8 mouse cellular contexts compared by ENCODE assay signal in the genomic region with DNA sequence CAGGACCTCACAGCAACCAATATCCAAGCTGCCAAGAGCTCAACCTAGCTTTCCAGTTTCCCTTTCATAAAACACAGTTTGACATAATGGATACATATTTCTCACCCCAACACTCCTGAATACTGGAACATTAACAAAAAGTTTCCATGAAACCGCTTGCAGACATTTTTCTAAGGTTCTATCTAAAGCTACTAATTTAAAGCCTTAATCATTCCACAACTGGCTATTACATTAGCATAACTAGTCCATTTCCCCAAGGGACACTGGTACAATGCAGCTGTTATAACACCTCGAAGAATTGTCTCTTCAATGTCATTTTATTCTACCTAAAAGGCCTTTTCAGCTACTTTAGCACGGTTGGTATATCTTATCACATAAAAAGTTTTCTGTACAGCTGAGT. TPM values are rescaled to one million over a fixed set of nuclear protein-coding genes. Genes with fewer than 3 reads are reported as not detected.
DNase-seq lines count a peak whose midpoint lies in the region; ATAC-seq and TF ChIP-seq lines count a peak whose summit lies in the region.

No protein-coding gene starts in this region.

- no peaks in the 10 kb centered on the region for H3K27me3 ChIP-seq in cerebellum, adult 2 months (ENCODE audit: control insufficient read depth, insufficient read depth, low read length)
- no peaks in the 10 kb centered on the region for H3K27me3 ChIP-seq in neural tube, embryonic 11.5 days (ENCODE audit: control insufficient read depth, insufficient read depth, low read length)
- H3K27me3 ChIP-seq in liver, embryonic 14.5 days (ENCODE audit: control insufficient read depth, insufficient read depth, low read length) = peaks cover 57% of the 10 kb centered on the region

- no peaks in the 10 kb centered on the region for H3K9me3 ChIP-seq in neural tube, embryonic 11.5 days (ENCODE audit: control insufficient read depth, low read length)
- no peaks in the 10 kb centered on the region for H3K9me3 ChIP-seq in liver, embryonic 14.5 days (ENCODE audit: control insufficient read depth, low read length)

- peak overlapping the region; percentile 9 for H3K4me3 ChIP-seq in cerebellum, adult 2 months (replicated peaks; ENCODE audit: insufficient read depth, low read depth, low read length)
- H3K4me3 ChIP-seq in neural tube, embryonic 11.5 days (ENCODE audit: low read depth, low read length) = peak overlapping the region; percentile 73
- peak overlapping the region; percentile 34 to 44; a peak in 1 of 4 replicates for H3K4me3 ChIP-seq in liver, embryonic 14.5 days (ENCODE audit: insufficient read depth in 1 of 2, low read depth in 2 of 2, low read length in 2 of 2)

- H3K4me1 ChIP-seq in cerebellum, adult 2 months (ENCODE audit: control insufficient read depth, insufficient read depth, low read length) = peaks cover 7% of the 10 kb centered on the region
- H3K4me1 ChIP-seq in neural tube, embryonic 11.5 days (ENCODE audit: control insufficient read depth, insufficient read depth, low read length) = peaks cover 19% of the 10 kb centered on the region
- no peaks in the 10 kb centered on the region; a peak in 1 of 4 replicates for H3K4me1 ChIP-seq in liver, embryonic 14.5 days (replicated peaks; ENCODE audit: control insufficient read depth in 2 of 2, insufficient read depth in 2 of 2, low read length in 1 of 2)

- 28% methylated on average over 3 of the region's 3 CpGs for WGBS in cerebellum, adult 2 months
- 10% methylated on average over 3 of the region's 3 CpGs for WGBS in neural tube, embryonic 11.5 days
- 39% methylated on average over 3 of the region's 3 CpGs for WGBS in liver, embryonic 14.5 days (ENCODE audit: insufficient replicate concordance)

- no peak for TF ChIP-seq EP300 in liver, embryonic 14.5 days (IDR thresholded peaks at IDR 0.05; ENCODE audit: low read depth)

- H3K27ac ChIP-seq in cerebellum, adult 2 months (ENCODE audit: insufficient read depth, low read length) = no peak overlapping the region
- H3K27ac ChIP-seq in neural tube, embryonic 11.5 days (ENCODE audit: low read depth, low read length) = peak overlapping the region; percentile 86; the same call in 1 of the 2 replicates
- no peak overlapping the region for H3K27ac ChIP-seq in liver, embryonic 14.5 days

- DNase-seq in cerebellum, adult 2 months = no peak
- no peak for DNase-seq in cerebellum, postnatal 25 days
- no peak for DNase-seq in neural tube, embryonic 11.5 days (ENCODE audit: low spot score)
- no peak for DNase-seq in neural tube, embryonic 10.5 days (ENCODE audit: extremely low spot score, low spot score)
- no peak for DNase-seq in liver, embryonic 14.5 days (ENCODE audit: low read depth in 3 of 3, low spot score in 3 of 3)
- no peak for DNase-seq in T-cell, adult 2 months (ENCODE audit: low spot score)
- no peak for DNase-seq in adrenal gland, postnatal 10 days
- DNase-seq in urinary bladder, postnatal 4 days (ENCODE audit: low spot score in 2 of 2) = no peak

- peak overlapping the region; percentile 88 for H3K9ac ChIP-seq in neural tube, embryonic 11.5 days (ENCODE audit: low read length)
- no peak overlapping the region for H3K9ac ChIP-seq in liver, embryonic 14.5 days (replicated peaks)

- TF ChIP-seq CTCF in cerebellum, adult 2 months (IDR thresholded peaks at IDR 0.05; ENCODE audit: borderline replicate concordance, insufficient read depth, low read depth, low read length) = no peak
- TF ChIP-seq CTCF in liver, embryonic 14.5 days (IDR thresholded peaks at IDR 0.05; ENCODE audit: low read depth) = no peak

- no peak for ATAC-seq in neural tube, embryonic 11.5 days (ENCODE audit: insufficient read depth, low FRiP score, low TSS enrichment)
- no peak for ATAC-seq in liver, embryonic 14.5 days (ENCODE audit: insufficient read depth)

- H3K4me2 ChIP-seq in neural tube, embryonic 11.5 days (ENCODE audit: low read depth) = peak overlapping the region; percentile 63
- H3K4me2 ChIP-seq in liver, embryonic 14.5 days (ENCODE audit: low read depth) = peak overlapping the region; percentile 44

- TF ChIP-seq POLR2A in cerebellum, adult 2 months (IDR thresholded peaks at IDR 0.05; ENCODE audit: borderline replicate concordance, insufficient read depth, low read length) = no peak

- no peaks in the 10 kb centered on the region for H3K36me3 ChIP-seq in neural tube, embryonic 11.5 days (ENCODE audit: control insufficient read depth, insufficient read depth, low read length)
- no peaks in the 10 kb centered on the region for H3K36me3 ChIP-seq in liver, embryonic 14.5 days (replicated peaks; ENCODE audit: control insufficient read depth, insufficient read depth, low read depth)

RNA-seq across cellular contexts. Expression of a gene that starts 6.0 kb away (rescaled TPM):
- 39.5 and 46.9 TPM in 2 replicates for polyA plus RNA-seq in cerebellum, adult 2 months (2012; rRNA removed)
- polyA plus RNA-seq in neural tube, embryonic 11.5 days (2014; fragmentation: Nextera tagmentation; extraction: Ambion mirVana) = 109 and 110 TPM in 2 replicates
- 0.54 and 0.71 TPM in 2 replicates for polyA plus RNA-seq in liver, embryonic 14.5 days (2012; rRNA removed)
- polyA plus RNA-seq in liver, embryonic 14.5 days (2014; fragmentation: Nextera tagmentation; extraction: Ambion mirVana) = 0.47 and 0.74 TPM in 2 replicates
- 10 to 100 TPM; 21.7 to 26.4 TPM for total RNA-seq in adrenal gland, postnatal 10 days (2021)

Comparison
In these comparisons a context has a peak if more than half of its experiments do, and no peak if none do; other contexts are left out.
1. H3K4me3 ChIP-seq: peak in every context shown above with its lines; median percentile 73 in neural tube, embryonic 11.5 days; 39 in liver, embryonic 14.5 days; 9 in cerebellum, adult 2 months.
2. RNA of a gene that starts 6.0 kb away (polyA plus RNA-seq): 109 to 110 TPM in neural tube, embryonic 11.5 days and 39.5 to 46.9 TPM in cerebellum, adult 2 months; 0.47 to 0.74 TPM in liver, embryonic 14.5 days; every median in the first group is over 10 times any median in the second.